Mouse (Mus musculus): ENCODE results near the gene Fkbp8.

DNA sequence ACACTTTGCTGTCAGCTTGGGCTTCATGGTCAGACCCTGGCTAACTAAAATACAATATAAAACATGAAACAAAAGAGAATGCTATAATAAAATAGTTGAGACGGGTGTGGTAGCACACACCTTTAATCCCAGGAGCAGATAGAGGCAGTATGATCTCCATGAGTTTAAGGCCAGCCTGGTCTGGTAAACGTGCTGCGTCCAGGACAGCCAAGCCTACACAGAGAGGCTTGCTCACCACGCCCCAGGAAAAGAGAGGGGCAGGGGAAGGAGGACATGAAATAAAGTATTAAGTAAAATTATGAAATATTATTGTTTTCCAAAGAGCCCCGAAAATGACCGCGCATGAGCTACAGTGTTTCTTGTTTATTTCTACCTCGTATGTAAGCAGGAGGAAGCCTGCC is 413 bp upstream of the Fkbp8 start:
- TF ChIP-seq CTCF (conservative IDR thresholded peaks at IDR 0.05; ENCODE audit: low read length) (no peak), NANOG (IDR thresholded peaks at IDR 0.05; ENCODE audit: borderline replicate concordance, low read length) (no peak), POU5F1 (IDR thresholded peaks at IDR 0.05; ENCODE audit: borderline replicate concordance, low read length) (no peak)

All from E14TG2a.4 (cell line).